Mouse (Mus musculus) layer of hippocampus, adult 18-20 months (tissue): ENCODE results near the gene Acot1. TPM values are rescaled to one million over a fixed set of nuclear protein-coding genes. Genes with fewer than 3 reads are reported as not detected.
"Not testable (repeated sequence)": the region's sequence is repeated elsewhere in the genome, so short reads cannot be mapped to it uniquely, and the experiment has no call there.

ENCODE experiments used
- DNase-seq, 2 experiments: peaks; one replicate each; pipeline ENCODE4 v3.0.0; 2022; ENCODE audit warnings: low spot score in 2 of 2
- total RNA-seq, 2 experiments: library from RNA; stranded (reverse); gene quantifications; 2 replicates each; pipeline ENCODE4 v1.2.3; 2021

Acot1 gene
- total RNA-seq, 2 experiments from 2014 or later = 21.0 to 28.4 TPM

- peak in 1 of 2 experiments; percentile 48 for DNase-seq
These were observed 4.4 kb downstream of the Acot1 start for GRCm38 (mm10) chr12:84013701-84014100.

DNA sequence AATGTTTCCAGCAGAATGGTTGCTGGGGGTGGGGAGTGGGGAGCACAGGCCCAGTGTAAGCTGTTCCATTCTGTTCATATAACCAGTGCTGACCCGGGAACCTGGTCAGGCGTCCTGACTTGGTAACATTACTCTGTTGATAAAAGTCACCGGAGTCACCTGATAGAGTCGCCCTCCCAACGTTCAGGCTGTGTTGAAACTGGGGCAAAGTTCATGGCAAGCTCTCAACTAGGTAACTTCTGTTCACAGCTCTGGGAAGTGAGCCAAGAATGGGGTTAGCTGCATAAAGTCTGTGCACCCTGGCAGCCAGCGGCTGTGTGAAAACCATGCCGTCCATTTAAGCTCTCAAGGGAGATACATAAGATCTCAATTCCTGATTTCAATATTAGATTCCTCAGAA, 11.2 kb downstream of the Acot1 start:
- peak in 1 of 2 experiments; percentile 19 for DNase-seq

GRCm38 (mm10) chr12:84022266-84022665, 13.0 kb downstream of the Acot1 start:
- not testable (repeated sequence) for DNase-seq

DNA sequence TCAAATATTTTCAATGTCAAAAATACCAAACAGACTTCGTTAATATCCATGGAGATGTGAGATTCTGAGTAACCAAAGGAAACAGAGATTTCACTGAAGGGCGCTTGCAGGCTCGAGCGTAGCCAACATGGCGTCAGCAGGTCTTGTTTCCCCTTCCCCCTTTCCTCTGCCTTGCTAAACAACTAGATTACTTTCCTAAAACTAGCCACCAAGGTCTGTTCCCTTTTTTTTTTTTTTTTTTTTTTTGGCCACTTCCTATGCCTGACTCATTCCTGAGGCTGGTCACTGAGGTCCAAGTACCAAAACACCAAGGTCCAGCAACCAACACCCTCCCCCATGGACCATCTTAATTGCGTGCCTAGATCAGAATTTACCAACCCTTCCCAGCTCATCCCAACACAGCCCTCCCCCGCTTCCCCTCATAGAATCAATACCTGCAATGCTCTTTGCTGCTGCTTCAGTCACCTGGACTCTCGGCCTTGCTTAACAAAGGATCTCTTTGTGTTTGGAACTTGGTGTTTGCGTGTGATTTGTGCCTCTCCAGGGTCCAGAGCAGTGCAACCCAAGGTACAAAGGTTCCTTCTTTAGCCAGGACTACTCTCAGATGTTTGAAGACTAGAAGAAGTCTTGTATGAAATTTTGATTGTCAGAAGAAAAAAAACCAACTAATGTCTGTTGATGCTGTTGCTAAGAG, 13.9 kb downstream of the Acot1 start:
- DNase-seq = no peak

GRCm38 (mm10) chr12:84025888-84026287, 16.6 kb downstream of the Acot1 start:
- no peak for DNase-seq

DNA sequence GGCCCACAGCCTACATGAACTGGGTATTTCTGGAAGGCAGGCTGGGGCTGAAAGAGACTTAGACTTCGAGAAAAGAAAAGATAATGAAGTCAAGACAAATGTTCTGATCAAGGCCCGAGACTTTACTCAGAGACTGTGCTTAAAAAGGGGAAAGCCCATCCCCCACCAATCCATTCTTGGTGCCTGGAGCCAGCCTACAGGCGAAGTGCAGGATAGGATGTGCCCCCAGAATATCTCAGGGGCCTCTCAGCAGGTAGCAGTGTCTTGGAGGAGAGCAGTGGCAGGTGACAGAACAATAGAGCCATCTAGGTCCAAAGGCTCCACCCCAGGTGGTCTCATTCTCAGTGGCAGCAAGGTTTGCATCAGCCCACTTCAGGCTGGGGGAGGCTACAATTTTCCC, 19.0 kb downstream of the Acot1 start:
- not testable (repeated sequence) for DNase-seq

DNA sequence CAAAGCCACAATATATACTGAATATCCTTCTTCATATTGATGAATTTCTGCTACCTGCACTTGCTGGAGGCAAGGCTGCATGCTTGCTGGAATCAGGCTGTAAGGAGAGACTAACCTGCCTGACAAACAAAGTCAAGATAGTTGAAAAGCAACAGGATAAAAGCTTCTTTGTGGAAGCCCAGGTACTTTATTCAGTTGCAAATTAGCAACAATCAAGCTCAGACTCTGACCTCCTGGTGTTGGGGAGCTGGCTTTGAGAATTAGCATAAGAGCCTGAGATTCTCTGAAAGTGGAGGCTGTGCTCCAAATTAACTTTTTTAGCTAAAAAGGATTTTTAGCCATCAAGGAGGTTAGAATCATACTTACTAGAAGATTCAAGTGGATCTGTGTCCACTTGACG, 19.8 kb downstream of the Acot1 start:
- DNase-seq = not testable (repeated sequence)

DNA sequence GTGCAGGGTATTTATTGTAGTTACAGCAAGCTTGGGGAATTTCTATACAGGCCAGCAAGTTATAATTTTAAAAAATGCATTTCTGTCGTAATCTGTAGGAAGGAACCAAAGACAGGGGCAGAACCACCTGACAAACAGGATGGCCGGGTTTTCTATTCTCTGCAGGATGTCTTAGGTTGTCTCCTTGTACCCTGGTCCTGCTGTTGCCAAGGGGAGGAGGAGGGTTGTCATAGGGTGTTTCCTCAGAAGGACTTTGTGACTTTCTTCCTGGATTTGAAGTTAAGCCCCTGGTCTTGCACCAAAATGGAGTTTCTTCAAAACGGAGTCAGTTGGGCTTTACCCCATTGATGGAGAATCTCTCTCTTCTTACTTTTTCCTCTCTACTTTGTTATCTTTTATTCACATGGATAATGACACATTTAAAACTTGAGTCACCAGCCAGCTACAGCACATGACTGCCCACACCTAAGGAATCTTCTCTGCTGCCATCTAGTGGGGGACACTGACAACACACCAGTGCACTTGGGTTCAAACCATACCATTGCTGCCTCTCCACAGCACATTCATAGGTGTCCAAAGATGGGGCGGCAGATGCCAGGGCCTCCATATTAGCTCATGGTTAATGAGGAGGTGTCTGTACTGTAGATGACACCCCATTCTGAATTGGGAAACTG, 21.5 kb downstream of the Acot1 start:
- peak; percentile 54 to 90 for DNase-seq

- no peak for DNase-seq
These were observed 23.6 kb downstream of the Acot1 start for GRCm38 (mm10) chr12:84032854-84033253.

DNA sequence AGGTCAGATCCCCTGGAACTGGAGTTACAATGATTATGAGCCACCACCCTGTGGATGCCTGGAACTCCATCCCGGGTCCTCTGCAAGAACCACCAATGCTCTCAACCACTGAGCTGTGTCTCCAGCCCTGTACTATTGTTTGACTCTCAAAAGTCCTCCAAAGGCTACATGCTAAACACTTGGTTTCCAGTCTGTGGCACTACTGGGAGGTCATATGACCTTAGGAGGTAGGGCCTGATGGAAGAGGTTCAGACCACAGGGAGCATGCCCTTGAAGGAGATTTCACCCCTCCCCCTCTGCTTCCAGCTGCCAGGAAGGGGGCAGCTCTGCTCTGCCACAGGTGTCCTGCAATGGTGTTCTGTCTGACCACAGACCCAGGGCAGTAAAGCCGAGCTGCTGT, 24.0 kb downstream of the Acot1 start:
- not testable (repeated sequence) for DNase-seq

GRCm38 (mm10) chr12:84034108-84034507, 24.8 kb downstream of the Acot1 start:
- DNase-seq = no peak

DNA sequence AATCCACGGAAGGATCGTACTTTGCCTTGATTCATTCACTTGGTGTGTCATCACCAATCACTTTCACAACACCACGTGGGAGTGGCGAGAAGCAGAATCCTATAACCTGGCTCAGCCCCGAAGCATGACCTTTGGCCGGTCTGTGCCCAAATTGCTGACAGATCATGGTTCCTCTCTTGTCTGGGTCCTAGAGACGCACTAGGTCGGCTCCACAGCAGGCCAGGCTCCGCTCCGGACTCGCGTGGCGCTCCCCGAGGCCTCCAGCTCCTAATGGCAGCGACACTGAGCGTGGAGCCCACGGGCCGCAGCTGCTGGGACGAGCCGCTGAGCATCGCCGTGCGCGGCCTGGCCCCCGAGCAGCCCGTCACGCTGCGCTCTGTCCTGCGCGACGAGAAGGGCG, 29.0 kb downstream of the Acot1 start, which contains the start of gene Acot4:
Gene Acot4 (plus strand): TSS at position 139 of the 400 bp plus-strand sequence.
- peak in 1 of 2 experiments; percentile 16 for DNase-seq

DNA sequence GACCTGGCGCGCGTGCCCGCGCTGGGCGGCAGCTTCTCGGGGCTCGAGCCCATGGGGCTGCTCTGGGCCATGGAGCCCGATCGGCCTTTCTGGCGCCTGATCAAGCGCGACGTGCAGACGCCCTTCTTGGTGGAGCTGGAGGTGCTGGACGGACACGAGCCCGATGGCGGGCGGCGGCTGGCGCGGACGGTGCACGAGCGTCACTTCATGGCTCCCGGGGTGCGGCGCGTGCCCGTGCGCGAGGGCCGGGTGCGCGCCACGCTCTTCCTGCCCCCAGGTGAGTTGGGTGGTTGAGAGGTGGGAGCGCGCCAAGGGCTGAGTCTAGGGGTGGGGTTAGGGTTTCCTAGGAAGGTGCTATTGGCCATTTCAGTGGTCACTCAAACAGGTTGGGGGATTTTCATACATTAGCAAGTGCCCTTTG, 29.4 kb downstream of the Acot1 start, which contains the start of gene Gm49366:
Gene Gm49366 (plus strand): TSS at position 245 of the 421 bp plus-strand sequence.
- DNase-seq = peak in 1 of 2 experiments; percentile 36

- DNase-seq = no peak
These were observed 33.0 kb downstream of the Acot1 start for GRCm38 (mm10) chr12:84042248-84042647.

DNA sequence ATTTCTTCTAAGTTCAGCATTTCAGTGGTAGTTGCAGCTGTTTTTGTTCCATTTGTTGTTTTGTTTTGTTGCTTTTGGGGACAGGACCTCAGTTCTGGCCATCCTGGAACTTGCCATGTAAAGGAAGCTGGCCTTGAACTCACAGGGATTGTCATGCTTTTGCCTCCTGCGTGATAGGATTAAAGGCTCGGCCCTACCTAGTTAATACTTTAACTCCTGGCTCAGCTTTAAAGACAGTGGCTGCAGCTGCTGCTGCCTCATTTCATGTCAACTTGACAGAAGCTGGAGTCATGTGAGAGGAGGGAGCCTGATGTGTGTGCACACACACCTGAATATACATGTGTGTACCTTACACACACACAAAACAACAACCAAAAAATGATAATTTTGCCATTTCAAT, 34.8 kb downstream of the Acot1 start:
- DNase-seq = no peak

GRCm38 (mm10) chr12:84046906-84047305, 37.6 kb downstream of the Acot1 start:
- no peak for DNase-seq

GRCm38 (mm10) chr12:84050744-84051143, 41.5 kb downstream of the Acot1 start:
- DNase-seq = not testable (repeated sequence)

GRCm38 (mm10) chr12:84051937-84052474, 42.7 kb downstream of the Acot1 start, which contains the start of gene Acot3:
Gene Acot3 (plus strand): TSS chr12:84052144.
- no peak for DNase-seq

- no peak for DNase-seq
These were observed 43.3 kb downstream of the Acot1 start for GRCm38 (mm10) chr12:84052609-84053008.

- peak in 1 of 2 experiments; percentile 23 for DNase-seq
These were observed 43.9 kb downstream of the Acot1 start for GRCm38 (mm10) chr12:84053173-84053572.

GRCm38 (mm10) chr12:84053679-84054391, 44.5 kb downstream of the Acot1 start:
- DNase-seq = peak in 1 of 2 experiments; percentile 36
